Mouse (Mus musculus) lung, postnatal 36 days (tissue): ENCODE data around the gene Crb3.

Source experiments
- DNase-seq: peaks from one replicate; pipeline ENCODE4 v3.0.0; 2022; ENCODE audit warnings: mixed read lengths

Crb3 gene

DNA sequence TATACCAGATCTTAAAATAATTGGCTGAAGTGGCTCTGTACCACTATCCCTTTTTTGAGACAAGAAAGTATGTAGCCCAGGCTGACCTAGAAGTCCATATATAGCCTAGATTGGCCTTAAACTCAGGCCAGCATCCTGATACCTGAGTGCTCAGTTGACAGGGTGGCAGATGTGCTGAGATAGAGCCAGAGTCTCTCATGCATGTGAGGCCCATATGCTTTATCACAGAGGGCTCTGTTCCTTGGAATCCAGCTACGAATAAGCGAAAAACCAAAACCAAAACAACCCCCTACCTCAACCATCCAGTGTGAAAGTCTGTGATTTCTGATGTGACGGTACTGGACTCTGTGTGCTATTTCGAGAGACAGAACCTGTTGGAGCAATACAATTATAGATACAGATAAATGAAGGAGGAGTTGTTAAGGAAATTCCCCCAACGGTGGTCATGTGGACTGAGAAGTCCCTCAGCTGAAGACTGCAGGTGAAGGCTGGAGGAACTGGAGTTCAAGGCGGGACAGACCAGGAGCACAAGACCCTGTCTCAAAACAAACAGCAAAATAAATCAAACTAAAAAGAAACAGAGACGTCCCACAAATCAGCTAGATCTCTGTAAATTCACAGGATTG is 49.2 kb downstream of the Crb3 start:
- no peak for DNase-seq

DNA sequence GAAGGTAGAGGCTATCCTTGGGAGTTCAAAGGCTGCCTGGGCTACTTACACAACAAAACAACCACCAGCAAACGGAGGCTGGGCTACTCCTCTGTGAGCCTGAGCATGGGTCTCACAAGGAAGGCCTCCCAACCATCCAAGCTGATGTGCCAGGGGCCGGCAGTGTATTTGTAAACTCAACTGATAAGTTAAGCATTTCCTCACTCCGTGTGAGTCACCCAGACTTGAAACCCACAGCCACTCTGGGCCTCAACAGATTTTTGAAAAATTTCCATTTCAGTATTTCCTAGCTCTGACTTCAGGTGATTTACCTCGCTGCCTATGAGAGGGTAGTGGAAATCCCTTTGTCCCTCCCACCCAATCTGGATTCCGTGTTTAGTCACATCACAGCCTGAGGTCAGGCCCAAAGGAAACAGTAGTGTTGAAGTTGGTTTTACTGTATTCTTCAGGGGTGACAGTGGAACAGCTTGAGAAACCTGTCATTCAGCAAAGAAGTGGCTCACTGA is 49.8 kb downstream of the Crb3 start:
- DNase-seq, result no peak

DNA sequence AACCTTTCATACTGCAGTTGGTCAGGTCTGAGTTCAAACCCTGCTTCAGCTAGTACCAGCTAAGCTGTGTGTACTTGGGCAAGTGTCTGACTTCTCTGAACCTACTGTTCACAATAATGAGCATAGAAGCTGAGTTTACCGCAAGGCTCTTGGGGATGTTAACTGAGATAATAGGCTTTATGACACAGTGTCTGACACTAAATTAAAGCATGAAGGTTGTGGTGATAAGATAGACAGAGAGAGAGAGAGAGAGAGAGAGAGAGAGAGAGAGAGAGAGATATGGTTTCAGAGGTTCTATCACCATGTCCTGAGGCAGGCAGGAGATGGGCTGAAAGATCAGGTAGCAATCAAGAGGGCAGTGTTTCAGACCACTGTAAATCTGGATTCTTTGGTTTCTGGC is 51.1 kb downstream of the Crb3 start:
- no peak for DNase-seq

DNA sequence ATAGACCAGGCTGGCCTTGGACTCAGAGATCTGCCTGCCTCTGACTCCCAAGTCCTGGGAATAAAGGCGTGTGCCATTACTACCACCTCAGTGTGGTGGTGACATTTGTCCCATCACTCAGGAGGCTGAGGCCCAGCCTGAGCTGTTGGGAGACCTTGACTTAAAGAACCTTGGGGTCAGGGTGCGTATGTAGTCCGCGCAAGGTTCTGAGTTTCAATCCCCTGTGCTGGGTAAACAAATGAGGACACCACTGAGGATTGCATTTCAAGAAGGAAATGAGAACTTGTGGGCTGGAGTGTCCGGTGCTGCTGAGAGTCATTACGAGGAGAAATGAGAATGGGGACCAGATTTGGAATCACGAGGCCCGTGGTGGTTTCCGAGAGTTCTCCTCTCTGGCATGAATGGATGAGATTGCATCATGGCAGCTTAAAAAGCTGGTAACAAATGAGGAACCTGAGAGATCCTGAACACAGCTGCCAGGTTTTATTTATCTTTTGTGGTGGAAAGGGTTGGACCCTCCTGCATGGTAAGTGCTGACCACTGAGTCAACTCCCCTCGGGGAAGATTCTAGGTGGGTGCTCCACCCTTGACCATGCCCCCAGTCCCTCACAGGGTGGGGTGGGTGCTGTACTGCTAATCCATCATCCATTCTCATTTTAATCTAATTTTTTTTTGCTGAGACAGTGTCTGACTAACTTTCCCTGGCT is 54.0 kb downstream of the Crb3 start:
- DNase-seq, result peak; percentile 76
